Mouse (Mus musculus): ENCODE measurements around the gene Gja1.

DNA sequence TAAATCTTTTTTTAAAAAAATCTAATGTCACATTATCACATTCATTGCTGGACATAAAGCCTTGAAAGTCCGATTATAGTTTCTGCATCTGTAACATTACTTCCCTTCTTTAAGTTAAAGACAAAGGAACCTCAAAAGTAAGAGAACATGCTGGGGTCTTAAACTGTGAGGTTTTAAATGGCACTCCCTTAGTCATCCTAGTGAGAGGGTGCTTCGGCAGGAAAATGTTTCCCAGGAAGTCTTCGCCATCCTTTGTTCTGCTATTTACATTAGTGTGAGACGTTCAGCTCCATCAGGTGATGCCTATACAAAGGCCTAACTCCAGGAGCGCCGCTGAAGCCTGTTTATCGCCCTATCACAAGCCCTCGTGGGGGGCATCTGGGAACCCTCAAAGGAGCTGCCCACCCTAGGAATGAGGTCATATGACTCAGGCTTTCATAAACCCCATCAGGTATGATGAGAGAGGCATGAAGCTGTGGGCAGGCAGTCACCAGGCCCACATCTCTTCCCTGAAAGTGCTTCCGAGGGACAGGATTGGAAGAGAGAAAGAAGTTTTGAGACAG is 1.1 kb upstream of the Gja1 start:
- TF ChIP-seq CTCF (IDR thresholded peaks at IDR 0.05; ENCODE audit: control insufficient read depth, insufficient read depth, low read length) (no peak), POLR2A (IDR thresholded peaks at IDR 0.05; ENCODE audit: borderline replicate concordance, control insufficient read depth, low read depth, low read length) (no peak)
